Mouse (Mus musculus) induced T-regulatory cell, adult 2 months (primary cell): ENCODE measurements around the gene Pdha1.

Experiments
- DNase-seq: peaks from one replicate; pipeline ENCODE4 v3.0.0-alpha.2; 2012; ENCODE audit warnings: low read depth

Pdha1 gene

DNA sequence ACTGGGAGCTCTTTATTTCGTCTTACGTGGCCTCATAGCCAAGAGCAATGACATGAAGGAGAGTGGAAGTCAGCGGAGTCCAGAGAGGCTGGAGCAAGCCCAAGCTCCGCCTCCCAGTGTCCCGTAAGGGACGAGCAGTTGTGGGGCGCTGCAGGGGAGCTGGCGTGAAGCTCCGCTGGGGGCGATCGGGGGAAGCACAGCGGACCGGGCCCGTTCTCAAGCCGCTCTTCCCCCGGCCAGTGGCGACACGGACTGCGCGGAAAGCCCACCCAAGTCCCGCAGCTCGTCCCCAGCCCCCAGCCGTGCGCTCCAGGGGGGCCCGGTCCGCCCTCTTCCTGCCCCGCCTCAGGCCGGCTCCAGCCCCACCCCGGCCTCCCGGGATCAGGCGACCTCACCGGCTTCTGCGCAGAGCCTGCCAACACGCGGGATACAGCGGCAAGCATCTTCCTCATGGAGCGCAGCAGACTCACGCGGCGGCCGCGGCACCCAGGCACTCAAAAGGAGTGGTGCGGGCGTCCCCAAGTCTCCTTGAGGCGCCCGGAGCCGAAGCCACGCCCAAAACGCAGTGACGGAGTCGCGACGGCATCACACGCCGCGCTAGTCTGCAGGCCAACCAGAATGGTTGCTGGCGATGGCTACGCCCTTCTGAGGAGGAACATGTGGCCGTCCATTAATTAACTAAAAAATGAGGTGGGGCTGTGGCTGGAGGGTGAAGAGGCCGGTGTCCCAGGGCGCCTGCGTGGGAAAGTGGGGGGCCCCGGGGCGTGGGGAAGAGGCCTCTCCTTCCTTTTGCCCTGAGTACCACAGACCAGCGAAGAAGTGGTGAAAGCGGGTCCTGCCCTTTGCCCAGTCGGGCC lies at the start of gene Pdha1:
TSS of gene Pdha1 (minus strand) at position 553 of the 857 bp plus-strand sequence.
- DNase-seq: peak; percentile 90

DNA sequence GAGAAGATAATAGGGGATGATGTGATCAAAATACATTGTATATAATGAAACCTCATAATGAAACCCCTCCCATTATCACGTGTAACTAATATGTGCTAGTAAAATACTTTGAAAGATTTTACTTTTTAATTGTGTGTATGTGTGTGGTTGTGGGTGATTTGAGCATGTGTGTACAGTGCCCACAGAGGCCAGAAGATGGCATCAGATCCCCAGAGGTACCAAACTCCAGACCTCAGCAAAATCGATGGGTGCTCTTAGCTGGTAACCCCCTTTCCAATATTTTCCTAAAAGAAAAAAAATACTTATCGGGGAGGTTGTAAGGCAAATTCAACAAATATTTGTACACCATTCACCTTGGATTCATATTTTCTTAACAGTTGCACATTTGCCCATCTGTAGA lies 40.8 kb upstream of the Pdha1 start:
- DNase-seq: no peak

DNA sequence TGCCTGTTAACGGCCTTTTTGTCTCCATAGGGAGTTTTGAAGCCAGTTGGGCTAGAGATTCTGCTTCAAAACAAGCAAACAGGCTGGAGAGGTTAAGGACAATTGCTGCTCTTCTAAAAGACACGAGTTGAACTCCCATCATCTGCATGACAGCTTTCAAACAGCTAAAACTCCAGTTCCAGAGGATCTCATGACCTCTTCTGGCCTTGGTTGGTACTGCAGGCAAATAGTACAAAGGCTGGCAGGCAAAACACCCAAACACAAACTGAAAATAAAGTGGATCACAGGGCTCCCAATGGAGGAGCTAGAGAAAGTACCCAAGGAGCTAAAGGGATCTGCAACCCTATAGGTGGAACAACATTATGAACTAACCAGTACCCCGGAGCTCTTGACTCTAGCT lies 31.9 kb upstream of the Pdha1 start:
- peak; percentile 72 for DNase-seq

DNA sequence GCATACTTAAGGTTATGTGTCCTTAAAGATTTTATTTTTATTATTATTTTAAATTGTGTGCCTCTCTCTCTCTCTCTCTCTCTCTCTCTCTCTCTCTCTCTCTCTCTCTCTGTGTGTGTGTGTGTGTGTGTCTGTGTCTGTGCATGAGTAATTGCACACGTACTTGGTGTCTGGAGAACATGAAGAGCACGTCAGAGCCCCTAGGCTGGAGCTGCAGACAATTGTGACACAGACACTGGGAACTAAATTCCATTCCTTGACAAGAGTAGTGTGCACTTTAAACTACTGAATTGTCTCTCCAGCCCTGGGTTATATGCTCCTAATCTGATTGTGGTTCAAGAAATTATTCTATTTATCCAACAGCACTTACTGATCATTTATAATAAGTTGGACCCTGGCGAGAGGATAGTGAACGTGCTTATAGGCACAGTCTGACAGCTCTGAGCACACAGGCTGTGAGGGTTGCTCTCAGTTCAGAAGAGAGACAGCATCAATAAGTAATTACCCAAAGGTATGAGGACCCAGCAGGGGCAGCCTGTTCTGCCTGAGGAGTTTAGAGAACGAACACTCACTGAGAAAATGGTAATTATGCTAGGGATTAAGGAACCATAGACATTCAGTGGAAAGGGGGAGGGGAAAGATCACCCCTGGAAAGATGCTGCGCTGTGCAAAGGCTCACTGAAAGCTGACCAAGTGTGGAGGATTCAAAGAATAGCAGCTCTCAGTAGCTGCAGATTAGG lies 28.2 kb upstream of the Pdha1 start:
- no peak for DNase-seq

DNA sequence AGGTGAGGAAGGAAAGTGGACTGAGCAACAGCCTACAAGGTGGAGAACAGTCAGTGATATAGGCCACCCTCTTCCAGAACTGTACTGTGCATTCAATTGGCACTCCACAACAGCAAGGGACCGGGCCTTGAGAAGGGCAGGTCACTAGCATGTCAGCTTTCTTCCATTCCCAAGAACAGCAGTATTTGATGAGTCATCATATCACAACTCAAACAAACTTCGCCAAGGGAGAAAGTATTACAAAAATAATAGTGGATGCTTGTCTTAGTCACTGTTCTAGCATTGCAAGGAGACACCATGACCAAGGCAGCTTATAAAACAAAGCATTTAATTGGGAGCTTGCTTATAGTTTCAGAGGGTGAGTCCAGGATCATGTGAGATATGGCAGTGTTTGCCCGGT lies 26.0 kb upstream of the Pdha1 start:
- no peak for DNase-seq

DNA sequence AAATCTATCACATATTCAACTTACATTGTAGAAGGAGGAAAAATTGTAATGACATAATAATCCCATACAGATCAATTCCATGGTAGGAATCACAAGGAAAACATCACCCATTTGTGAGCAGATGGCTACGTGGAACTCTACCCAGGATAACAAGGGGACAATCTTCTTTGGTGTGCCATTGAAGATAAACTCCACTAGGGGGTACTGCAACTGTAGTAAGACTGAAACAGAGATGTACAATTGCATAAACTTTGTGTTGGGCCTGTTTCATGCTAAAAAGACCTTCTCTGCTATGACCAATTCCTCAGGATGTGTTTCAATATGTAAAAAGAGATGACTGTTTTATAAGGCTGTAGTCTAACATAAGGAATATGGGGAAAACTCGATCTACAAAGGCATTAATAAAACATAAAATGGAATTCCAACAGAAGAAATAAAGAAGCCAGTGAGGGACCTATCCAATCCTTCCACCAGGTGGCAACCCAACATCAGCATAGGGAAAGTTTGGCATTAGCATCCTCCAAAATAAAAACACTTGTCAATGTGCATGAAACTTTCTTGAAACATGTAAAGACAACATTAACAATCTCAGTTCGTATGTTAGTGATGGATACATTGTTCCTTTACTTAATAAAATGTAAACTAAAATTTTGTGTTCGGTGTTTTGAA lies 15.1 kb upstream of the Pdha1 start:
- DNase-seq: peak; percentile 20

DNA sequence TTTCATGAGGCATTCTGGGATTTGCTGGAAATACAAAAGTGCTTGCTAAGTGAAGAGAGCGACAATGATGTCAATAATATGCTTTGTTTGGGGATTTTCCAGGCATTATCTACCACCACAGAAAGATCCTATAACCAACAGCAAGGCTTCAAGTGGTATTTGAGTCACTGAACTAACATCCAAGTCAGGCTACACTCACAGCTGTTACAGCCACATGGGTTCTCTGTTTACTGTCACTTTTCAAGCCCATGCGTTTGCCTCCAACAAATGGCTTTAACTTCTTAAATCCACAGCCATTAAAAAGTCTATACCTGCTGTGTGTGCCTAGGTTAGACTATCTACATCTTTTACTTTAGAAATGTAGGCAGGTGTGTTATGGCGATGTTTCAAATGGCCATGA lies 10.6 kb upstream of the Pdha1 start:
- DNase-seq: no peak

DNA sequence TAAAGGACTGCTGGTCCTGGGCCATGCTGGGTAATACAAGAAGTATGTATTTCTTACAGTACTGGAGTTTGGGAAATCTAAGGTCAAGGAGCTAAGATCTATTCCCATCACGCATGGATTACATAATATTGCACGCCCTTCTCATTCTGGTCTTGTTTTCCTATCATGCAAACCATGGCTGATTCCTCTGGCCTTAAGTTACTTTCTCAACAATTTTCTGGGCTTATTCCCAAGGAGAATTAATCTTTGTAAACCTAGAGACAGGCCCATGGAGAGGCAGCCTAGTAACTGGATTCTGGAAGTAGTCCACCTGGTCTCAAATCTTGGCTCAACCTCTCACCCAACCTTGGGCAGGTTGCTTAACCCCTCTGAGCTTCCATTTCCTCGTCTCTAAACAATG lies 9.2 kb upstream of the Pdha1 start:
- no peak for DNase-seq

DNA sequence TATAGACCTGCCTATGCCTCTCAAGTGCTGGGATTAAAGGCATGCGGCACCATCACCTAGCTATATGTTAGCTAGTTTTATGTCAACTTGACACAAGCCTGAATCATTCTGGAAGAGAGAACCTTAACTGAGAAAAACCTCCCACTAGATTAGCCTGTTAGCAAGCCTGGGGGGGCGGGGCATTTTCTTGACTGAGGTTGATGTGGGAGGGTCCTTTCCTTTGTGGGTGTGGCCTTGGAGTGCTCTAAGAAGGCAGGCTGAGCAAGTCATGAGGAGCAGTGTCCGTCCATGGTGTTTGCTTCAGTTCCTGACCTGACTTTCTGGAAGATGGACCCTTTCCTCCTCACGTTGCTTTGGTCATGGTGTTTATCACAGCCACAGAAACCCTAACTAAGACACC lies 8.6 kb upstream of the Pdha1 start:
- no peak for DNase-seq

DNA sequence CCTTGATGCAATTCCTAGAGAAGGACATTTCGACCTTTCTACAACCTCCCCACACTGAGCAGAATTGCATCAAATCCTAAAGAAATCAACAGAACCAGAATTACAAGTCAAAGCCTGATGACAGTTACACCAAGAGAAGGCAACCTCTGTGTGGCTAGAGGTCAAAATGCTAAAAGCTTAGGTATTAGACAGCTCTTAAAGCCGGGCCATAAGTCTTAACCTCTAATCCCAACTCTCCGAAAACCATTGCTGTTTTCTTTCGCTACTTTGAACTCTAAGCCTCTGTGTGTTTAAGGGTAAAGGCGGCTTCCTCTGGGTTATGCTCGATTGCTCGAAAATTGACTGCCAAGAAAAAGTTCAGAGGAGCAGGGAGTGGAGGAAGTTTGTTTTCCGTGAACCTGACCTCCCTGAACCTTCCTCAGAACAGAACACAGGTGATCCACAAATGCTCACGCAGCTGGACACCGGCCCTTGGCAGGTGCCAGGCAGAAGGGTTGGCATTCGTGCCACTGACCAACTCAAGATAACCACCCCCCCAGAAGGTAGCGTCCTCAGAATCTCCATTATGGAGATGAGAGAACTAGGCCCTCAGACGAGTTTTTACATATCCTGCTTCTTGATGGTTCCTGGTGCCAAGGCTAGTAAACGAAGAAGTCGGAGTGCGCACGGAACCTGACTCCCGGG lies 894 bp downstream of the Pdha1 start:
- DNase-seq: no peak

DNA sequence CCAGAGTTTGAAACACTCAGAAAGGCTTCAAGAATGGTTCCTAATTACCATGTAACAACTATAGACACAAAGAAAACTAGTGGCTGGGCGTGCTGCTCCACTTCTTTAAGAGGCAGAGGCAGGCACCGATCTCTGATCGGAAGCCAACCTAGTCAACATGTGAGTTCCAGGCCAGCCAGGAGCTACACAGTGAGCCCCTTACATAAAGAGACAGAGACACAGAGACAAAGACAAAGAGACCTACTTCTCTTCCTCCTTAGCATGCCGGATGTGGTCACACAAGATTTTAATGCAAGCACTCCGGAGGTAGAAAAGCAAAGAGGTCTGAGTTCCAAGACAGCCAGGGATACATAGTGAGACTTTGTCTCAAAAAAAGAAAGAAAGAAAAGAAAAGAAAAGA lies 2.1 kb downstream of the Pdha1 start:
- peak; percentile 77 for DNase-seq

DNA sequence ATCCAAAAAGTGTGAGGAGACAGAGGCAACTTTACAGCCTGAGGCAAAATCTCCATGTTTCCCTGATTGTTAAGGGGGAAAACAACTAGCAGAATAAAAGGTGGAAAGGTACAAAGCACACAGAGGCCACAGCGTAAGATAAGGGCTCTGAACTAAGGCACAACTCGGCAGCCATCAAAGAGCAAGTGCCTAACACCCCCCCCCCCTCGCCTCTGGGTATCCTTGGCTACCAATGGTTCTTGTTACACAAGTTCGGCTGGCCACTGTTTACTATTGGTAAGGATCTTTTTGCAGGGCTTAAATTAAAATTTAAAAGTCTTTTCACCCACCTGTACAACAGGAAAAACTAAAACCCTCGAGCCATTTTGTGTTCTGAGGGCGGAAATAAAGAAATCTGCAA lies 2.5 kb downstream of the Pdha1 start:
- DNase-seq: no peak

DNA sequence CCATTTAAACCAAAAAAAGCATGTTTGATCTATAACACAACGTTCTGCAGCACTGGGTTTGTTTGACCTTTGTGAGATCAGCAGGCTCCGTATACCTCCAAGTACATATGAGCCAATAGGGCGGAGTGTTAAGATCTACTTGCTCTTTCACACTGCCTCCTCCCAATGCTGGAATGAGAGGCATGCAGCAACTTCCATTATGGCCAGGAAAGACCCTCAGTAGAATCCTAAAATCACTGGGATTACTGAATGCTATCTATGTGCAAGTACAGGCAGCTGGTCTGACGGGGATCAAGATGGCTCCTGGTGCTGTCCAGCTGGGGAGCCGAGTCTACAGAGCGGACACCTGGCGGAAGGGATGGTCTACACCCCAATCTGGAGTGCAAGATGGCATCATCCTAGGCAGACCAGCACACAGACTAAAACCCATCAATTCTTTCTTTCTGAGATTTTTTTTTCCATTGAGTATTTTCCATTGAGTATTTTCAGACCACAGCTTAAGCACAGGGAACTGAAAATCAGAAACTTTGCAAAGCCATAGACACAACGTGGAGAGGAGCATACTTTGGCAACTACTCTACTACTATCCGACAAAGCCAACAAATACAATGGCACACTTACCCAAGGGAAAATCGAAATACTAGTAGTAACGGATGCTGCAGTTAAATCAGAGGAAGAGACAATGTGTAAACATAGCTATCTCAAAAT lies 3.9 kb downstream of the Pdha1 start:
- DNase-seq: no peak

DNA sequence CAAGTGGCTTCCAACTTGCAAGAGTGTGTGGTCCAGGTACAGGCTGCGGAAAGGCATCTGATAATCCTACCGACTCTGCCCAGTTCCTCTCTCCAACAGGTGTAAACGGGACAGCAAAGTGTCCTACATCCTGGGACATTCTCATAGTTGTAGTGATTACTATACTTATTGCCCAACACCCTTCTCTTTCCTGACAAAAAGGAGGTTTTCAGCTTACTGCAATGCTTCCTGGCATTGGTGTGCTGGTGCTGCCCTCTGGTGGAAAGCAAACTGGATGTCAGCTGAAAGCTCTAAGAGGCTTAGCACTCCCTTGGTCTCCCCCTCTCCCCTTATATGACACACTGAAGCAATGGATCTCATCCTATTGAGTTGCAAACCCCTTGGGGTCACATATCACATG lies 21.6 kb downstream of the Pdha1 start:
- DNase-seq: peak; percentile 57

DNA sequence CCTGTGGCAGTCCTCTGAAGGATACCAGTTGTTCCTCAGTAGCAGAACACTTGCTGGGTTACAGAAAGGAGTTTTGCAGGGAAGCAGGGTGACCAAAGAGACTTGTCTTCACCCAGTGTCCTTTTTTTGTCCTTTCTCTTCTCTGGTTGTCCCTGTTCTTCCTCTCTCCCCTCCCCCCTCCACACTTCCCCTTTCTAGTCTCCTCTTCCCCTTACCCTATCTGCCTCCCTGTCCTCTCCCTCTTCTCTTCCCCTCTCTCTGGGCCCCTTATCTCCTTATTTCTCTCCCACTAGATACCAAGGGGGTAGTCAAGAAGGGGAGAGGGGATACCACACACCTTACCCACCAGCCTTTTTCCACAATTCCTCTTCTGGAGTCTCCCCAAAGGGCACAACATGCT lies 22.1 kb downstream of the Pdha1 start:
- no peak for DNase-seq

DNA sequence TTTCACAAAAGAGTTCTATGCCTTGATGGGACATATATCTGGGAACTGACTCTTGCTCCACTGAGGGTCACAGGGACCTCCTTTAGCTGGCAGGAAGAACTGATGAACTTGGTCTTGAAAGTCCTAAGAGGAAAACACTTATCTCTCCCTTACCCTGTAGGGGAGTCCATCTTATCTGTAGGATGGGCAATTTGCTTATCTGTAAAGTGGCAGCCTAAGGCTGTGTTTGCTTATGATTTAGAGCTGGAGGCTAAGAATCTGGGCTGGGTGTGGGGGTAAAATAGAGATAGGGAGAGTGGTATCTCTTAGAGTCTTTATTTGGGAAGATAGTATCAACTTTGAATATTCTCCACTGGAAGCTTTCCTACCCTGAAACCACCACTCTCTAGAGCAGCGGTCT lies 24.4 kb downstream of the Pdha1 start:
- DNase-seq: no peak

DNA sequence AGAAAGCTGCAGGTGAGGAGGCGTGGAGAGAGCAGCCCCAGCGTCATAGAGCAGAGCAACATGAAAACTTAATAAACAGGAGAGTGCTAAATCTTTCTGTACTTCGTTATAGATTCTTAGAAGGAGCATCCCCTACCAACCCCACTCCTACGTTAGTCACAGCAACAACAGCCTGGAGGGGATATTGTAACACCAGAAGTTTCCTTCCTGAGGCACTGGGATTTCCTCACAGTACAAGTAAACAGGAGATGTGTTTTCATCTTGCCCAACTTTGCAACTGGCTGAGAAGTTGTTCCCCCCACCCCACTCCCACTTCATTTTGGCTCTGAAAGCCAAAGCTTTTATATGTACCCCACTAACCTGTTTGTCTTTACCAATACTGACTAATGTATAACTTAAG lies 30.4 kb downstream of the Pdha1 start:
- DNase-seq: no peak

DNA sequence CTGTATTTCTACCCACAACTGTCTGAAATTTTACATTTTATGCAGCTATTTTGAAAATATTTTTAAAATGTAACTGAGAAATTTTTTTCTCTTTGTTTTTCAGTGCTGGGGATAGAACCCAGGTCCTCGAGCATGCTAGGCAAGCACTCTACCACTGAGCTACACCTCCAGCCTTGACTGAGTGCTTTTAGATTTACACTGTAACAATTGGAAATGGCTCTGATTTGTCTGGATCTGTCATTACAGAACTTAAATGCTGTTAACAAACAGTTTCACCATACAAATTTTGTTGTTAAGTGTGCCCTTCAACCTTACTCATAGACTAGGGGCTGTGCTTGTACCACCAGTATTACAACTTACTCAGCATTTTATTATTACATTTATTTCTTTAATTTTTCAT lies 46.2 kb downstream of the Pdha1 start:
- no peak for DNase-seq
